Comparison of ENCODE assay signal across 8 mouse cellular contexts in genomic region chr2:119478397-119478749, GRCm38 (mm10). TPM values are rescaled to one million over a fixed set of nuclear protein-coding genes. Genes with fewer than 3 reads are reported as not detected.
DNase-seq lines count a peak whose midpoint lies in the region; ATAC-seq and TF ChIP-seq lines count a peak whose summit lies in the region.

No protein-coding gene starts in this region.

- in situ Hi-C loops in ES-E14 (cut with MboI; ENCODE audit: low sequenced_read_pairs in 2 of 2, unreplicated experiment in 2 of 2) = no loop called here

- peak overlapping the region; percentile 99 for H3K9ac ChIP-seq in heart, embryonic 14.5 days (ENCODE audit: low read length)
- H3K9ac ChIP-seq in ES-E14 (ENCODE audit: insufficient read depth, low read depth, low read length, poor library complexity, severe bottlenecking) = peak overlapping the region; percentile 94
- H3K9ac ChIP-seq in forebrain, embryonic 16.5 days (replicated peaks; ENCODE audit: low read depth, low read length) = peak overlapping the region; percentile 84
- H3K9ac ChIP-seq in liver, postnatal 0 days (replicated peaks) = peak overlapping the region; percentile 98

- TF ChIP-seq EP300 in liver, postnatal 0 days (IDR thresholded peaks at IDR 0.05; ENCODE audit: low read depth) = no peak

- no peaks in the 10 kb centered on the region for H3K9me3 ChIP-seq in heart, embryonic 14.5 days (ENCODE audit: control insufficient read depth, low read length)
- H3K9me3 ChIP-seq in ES-E14 (ENCODE audit: control insufficient read depth, insufficient read depth, low read depth, low read length) = no peaks in the 10 kb centered on the region
- no peaks in the 10 kb centered on the region for H3K9me3 ChIP-seq in forebrain, embryonic 16.5 days (ENCODE audit: control insufficient read depth, low read length)
- H3K9me3 ChIP-seq in liver, postnatal 0 days (ENCODE audit: low read length) = no peaks in the 10 kb centered on the region

- whole genome bisulfite sequencing in heart, embryonic 14.5 days = 10% methylated on average over 9 of the region's 9 CpGs
- WGBS in forebrain, embryonic 16.5 days = 13% methylated on average over 9 of the region's 9 CpGs
- 8% methylated on average over 9 of the region's 9 CpGs for WGBS in liver, postnatal 0 days (ENCODE audit: insufficient replicate concordance)

- ATAC-seq in heart, embryonic 14.5 days (ENCODE audit: insufficient number of reproducible peaks, insufficient read depth, low FRiP score, low read depth) = no peak
- ATAC-seq in forebrain, embryonic 16.5 days = no peak
- ATAC-seq in liver, postnatal 0 days = no peak

- TF ChIP-seq CTCF in liver, postnatal 0 days (IDR thresholded peaks at IDR 0.05; ENCODE audit: low read depth) = no peak

- peak overlapping the region; percentile 78 for H3K4me2 ChIP-seq in heart, embryonic 14.5 days (ENCODE audit: low read length)
- peak overlapping the region; percentile 70 for H3K4me2 ChIP-seq in forebrain, embryonic 16.5 days (ENCODE audit: low read length)
- peak overlapping the region; percentile 91 for H3K4me2 ChIP-seq in liver, postnatal 0 days (ENCODE audit: low read depth, low read length)

- no peak for DNase-seq in heart, adult 11 months
- no peak for DNase-seq in ES-E14 (ENCODE audit: low read depth, low spot score)
- DNase-seq in liver, postnatal 0 days = no peak
- no peak for DNase-seq in urinary bladder, postnatal 10 days (ENCODE audit: low spot score)
- DNase-seq in frontal cortex, adult 2 months (ENCODE audit: extremely low spot score in 1 of 2, low spot score in 1 of 2) = no peak
- no peak for DNase-seq in T-cell, adult 2 months (ENCODE audit: low spot score)

- H3K4me1 ChIP-seq in heart, embryonic 14.5 days (ENCODE audit: control insufficient read depth in 2 of 2, insufficient read depth in 2 of 2, low read length in 2 of 2) = peaks cover 0 to 25% of the 10 kb centered on the region in 2 experiments; a peak in 3 of 4 replicates
- peaks cover 2 to 6% of the 10 kb centered on the region in 2 experiments; a peak in 3 of 4 replicates for H3K4me1 ChIP-seq in ES-E14 (ENCODE audit: control insufficient read depth in 2 of 2, insufficient read depth in 2 of 2, low read length in 2 of 2, poor library complexity in 1 of 2)
- H3K4me1 ChIP-seq in forebrain, embryonic 16.5 days (replicated peaks; ENCODE audit: control insufficient read depth, insufficient read depth, low read length) = peaks cover 26% of the 10 kb centered on the region
- H3K4me1 ChIP-seq in liver, postnatal 0 days (ENCODE audit: insufficient read depth) = peaks cover 10% of the 10 kb centered on the region; the same call in 1 of the 2 replicates

- H3K27me3 ChIP-seq in heart, embryonic 14.5 days (ENCODE audit: control insufficient read depth, insufficient read depth, low read length) = no peaks in the 10 kb centered on the region
- no peaks in the 10 kb centered on the region for H3K27me3 ChIP-seq in forebrain, embryonic 16.5 days (replicated peaks; ENCODE audit: control insufficient read depth, insufficient read depth, low read length)
- no peaks in the 10 kb centered on the region for H3K27me3 ChIP-seq in liver, postnatal 0 days (ENCODE audit: insufficient read depth, low read length)

- 0 out of 2 replicates have a peak, but pooled peaks cover 7% of the 10 kb centered on the region for H3K36me3 ChIP-seq in heart, embryonic 14.5 days (ENCODE audit: control insufficient read depth, insufficient read depth, low read length)
- H3K36me3 ChIP-seq in ES-E14 (ENCODE audit: control insufficient read depth, insufficient read depth, low read length, poor library complexity, severe bottlenecking) = no peaks in the 10 kb centered on the region
- H3K36me3 ChIP-seq in forebrain, embryonic 16.5 days (ENCODE audit: control insufficient read depth, insufficient read depth) = no peaks in the 10 kb centered on the region
- no peaks in the 10 kb centered on the region for H3K36me3 ChIP-seq in liver, postnatal 0 days (replicated peaks; ENCODE audit: insufficient read depth, low read length)

- H3K4me3 ChIP-seq in heart, embryonic 14.5 days (ENCODE audit: control insufficient read depth in 1 of 2, insufficient read depth in 1 of 2, low read depth in 1 of 2, low read length in 2 of 2) = peak overlapping the region; percentile 88 to 96
- H3K4me3 ChIP-seq in ES-E14 (ENCODE audit: insufficient read depth in 1 of 2, low read depth in 1 of 2, low read length in 2 of 2, poor library complexity in 1 of 2, severe bottlenecking in 1 of 2) = peak overlapping the region; percentile 80 to 82
- H3K4me3 ChIP-seq in forebrain, embryonic 16.5 days (replicated peaks; ENCODE audit: low read length) = peak overlapping the region; percentile 98
- peak overlapping the region; percentile 82 for H3K4me3 ChIP-seq in liver, postnatal 0 days (ENCODE audit: low read depth, low read length)

- H3K27ac ChIP-seq in heart, embryonic 14.5 days (replicated peaks in 1 of 2; ENCODE audit: control insufficient read depth in 1 of 2, insufficient read depth in 1 of 2, low read depth in 2 of 2, low read length in 2 of 2) = peak overlapping the region; percentile 96 to 99
- H3K27ac ChIP-seq in ES-E14 (ENCODE audit: insufficient read depth, low read depth, low read length, poor library complexity, severe bottlenecking) = peak overlapping the region; percentile 93
- peak overlapping the region; percentile 86 for H3K27ac ChIP-seq in forebrain, embryonic 16.5 days (ENCODE audit: low read length)
- peak overlapping the region; percentile 100 for H3K27ac ChIP-seq in liver, postnatal 0 days (ENCODE audit: low read depth)

TF ChIP-seq in ES-E14, 5 proteins besides CTCF, POLR2A, EP300 and RAD21:
- TF ChIP-seq ZNF384 (IDR thresholded peaks at IDR 0.05; ENCODE audit: low read depth, low read length) = no peak

RNA-seq across cellular contexts. Expression of gene Ino80, which starts 0.9 kb away (rescaled TPM):
- polyA plus RNA-seq in heart, embryonic 14.5 days (2014; fragmentation: Nextera tagmentation; extraction: Ambion mirVana) = 3.7 and 4.4 TPM in 2 replicates
- 38.8 and 39.2 TPM in 2 replicates for total RNA-seq in ES-E14 (2012; rRNA removed)
- polyA plus RNA-seq in forebrain, embryonic 16.5 days (2015; fragmentation: Nextera tagmentation; extraction: Ambion mirVana) = 4.0 and 4.1 TPM in 2 replicates
- polyA plus RNA-seq in liver, postnatal 0 days (2015; fragmentation: Nextera tagmentation; extraction: Ambion mirVana) = 0.97 and 1.0 TPM in 2 replicates
- polyA plus RNA-seq in frontal cortex, adult 2 months (2012; rRNA removed) = 14.4 and 15.4 TPM in 2 replicates
